Mouse (Mus musculus) yolk sac, embryonic 10.5 days (tissue): ENCODE data around the gene Arih2.

Source experiments
- DNase-seq: peaks from one replicate; pipeline ENCODE4 v3.0.0-alpha.2; 2017; ENCODE audit warnings: low spot score

Arih2 gene

GRCm38 (mm10) chr9:108579344-108579690 lies 69.9 kb downstream of the Arih2 start:
- no peak for DNase-seq

- peak; percentile 97 for DNase-seq
Observed at GRCm38 (mm10) chr9:108578545-108579343, 70.4 kb downstream of the Arih2 start, which contains the start of gene Wdr6. Gene Wdr6, minus strand, starts transcription at chr9:108578739.

GRCm38 (mm10) chr9:108577934-108578544 lies 71.1 kb downstream of the Arih2 start:
- DNase-seq = no peak

GRCm38 (mm10) chr9:108577025-108577424 lies 72.2 kb downstream of the Arih2 start:
- DNase-seq = no peak

GRCm38 (mm10) chr9:108575321-108576297 lies 73.6 kb downstream of the Arih2 start:
- DNase-seq = no peak

- no peak for DNase-seq
Observed at GRCm38 (mm10) chr9:108574921-108575320, 74.3 kb downstream of the Arih2 start.

- peak; percentile 63 for DNase-seq
Observed at GRCm38 (mm10) chr9:108573774-108574690, 75.2 kb downstream of the Arih2 start.

GRCm38 (mm10) chr9:108572321-108572720 lies 76.9 kb downstream of the Arih2 start:
- DNase-seq = no peak

GRCm38 (mm10) chr9:108571401-108571973 lies 77.7 kb downstream of the Arih2 start:
- DNase-seq = no peak

- DNase-seq = peak; percentile 77
Observed at GRCm38 (mm10) chr9:108570207-108570896, 78.8 kb downstream of the Arih2 start.

GRCm38 (mm10) chr9:108569381-108570206 lies 79.6 kb downstream of the Arih2 start, which contains the start of gene Dalrd3:
Gene Dalrd3, plus strand, starts transcription at chr9:108569886.
- peak; percentile 93 for DNase-seq

- peak; percentile 45 for DNase-seq
Observed at GRCm38 (mm10) chr9:108568511-108568921, 80.7 kb downstream of the Arih2 start.

GRCm38 (mm10) chr9:108567931-108568419 lies 81.2 kb downstream of the Arih2 start:
- DNase-seq = peak; percentile 38

GRCm38 (mm10) chr9:108566815-108567776 lies 82.1 kb downstream of the Arih2 start, which contains the start of gene Ndufaf3:
Gene Ndufaf3, minus strand, starts transcription at chr9:108567434.
- DNase-seq = peak; percentile 95

- no peak for DNase-seq
Observed at GRCm38 (mm10) chr9:108565881-108566814, 83.0 kb downstream of the Arih2 start.

GRCm38 (mm10) chr9:108564131-108564530 lies 85.1 kb downstream of the Arih2 start:
- no peak for DNase-seq

- no peak for DNase-seq
Observed at GRCm38 (mm10) chr9:108563671-108564070, 85.5 kb downstream of the Arih2 start.
